Mouse (Mus musculus) brain, adult 2 months (tissue): ENCODE results near the gene Phf20.
"Not testable (repeated sequence)": the region's sequence is repeated elsewhere in the genome, so short reads cannot be mapped to it uniquely, and the experiment has no call there.

Source experiments
- DNase-seq: peaks from one replicate; pipeline ENCODE4 v3.0.0; 2011; ENCODE audit warnings: low read depth, low spot score

Gene Phf20

GRCm38 (mm10) chr2:156197129-156197911 lies 1.1 kb downstream of the Phf20 start:
- no peak for DNase-seq

- DNase-seq, result peak; percentile 48
Measured at GRCm38 (mm10) chr2:156199944-156200343, 3.7 kb downstream of the Phf20 start.

- no peak for DNase-seq
Measured at GRCm38 (mm10) chr2:156201486-156201885, 5.2 kb downstream of the Phf20 start.

- peak; percentile 93 for DNase-seq
Measured at GRCm38 (mm10) chr2:156202848-156203437, 6.7 kb downstream of the Phf20 start.

GRCm38 (mm10) chr2:156203917-156204316 lies 7.7 kb downstream of the Phf20 start:
- peak; percentile 48 for DNase-seq

GRCm38 (mm10) chr2:156217786-156218185 lies 21.5 kb downstream of the Phf20 start:
- DNase-seq, result no peak

GRCm38 (mm10) chr2:156222100-156222499 lies 25.8 kb downstream of the Phf20 start:
- peak; percentile 66 for DNase-seq

GRCm38 (mm10) chr2:156224043-156224442 lies 27.8 kb downstream of the Phf20 start:
- DNase-seq, result no peak

- DNase-seq, result no peak
Measured at GRCm38 (mm10) chr2:156227689-156228088, 31.4 kb downstream of the Phf20 start.

- peak; percentile 20 for DNase-seq
Measured at GRCm38 (mm10) chr2:156229171-156229570, 32.9 kb downstream of the Phf20 start.

- peak; percentile 68 for DNase-seq
Measured at GRCm38 (mm10) chr2:156231340-156231739, 35.1 kb downstream of the Phf20 start.

- peak; percentile 98 for DNase-seq
Measured at GRCm38 (mm10) chr2:156233275-156233948, 37.1 kb downstream of the Phf20 start.

- DNase-seq, result not testable (repeated sequence)
Measured at GRCm38 (mm10) chr2:156234016-156234415, 37.8 kb downstream of the Phf20 start.

- peak; percentile 96 for DNase-seq
Measured at GRCm38 (mm10) chr2:156235847-156236246, 39.6 kb downstream of the Phf20 start.

GRCm38 (mm10) chr2:156241662-156242061 lies 45.4 kb downstream of the Phf20 start:
- peak; percentile 90 for DNase-seq

- DNase-seq, result no peak
Measured at GRCm38 (mm10) chr2:156243011-156243410, 46.7 kb downstream of the Phf20 start.

- no peak for DNase-seq
Measured at GRCm38 (mm10) chr2:156247599-156247998, 51.3 kb downstream of the Phf20 start.

GRCm38 (mm10) chr2:156250761-156251160 lies 54.5 kb downstream of the Phf20 start:
- no peak for DNase-seq

- DNase-seq, result peak; percentile 76
Measured at GRCm38 (mm10) chr2:156251291-156251690, 55.0 kb downstream of the Phf20 start.

GRCm38 (mm10) chr2:156257051-156257450 lies 60.8 kb downstream of the Phf20 start:
- DNase-seq, result peak; percentile 79

- DNase-seq, result peak; percentile 71
Measured at GRCm38 (mm10) chr2:156257922-156258761, 61.9 kb downstream of the Phf20 start.

- no peak for DNase-seq
Measured at GRCm38 (mm10) chr2:156260968-156261367, 64.7 kb downstream of the Phf20 start.
